16 mouse cellular contexts compared by ENCODE assay signal in genomic region chr3:38397615-38397956, GRCm38 (mm10).
A peak's percentile ranks its signal among the peaks of the same experiment; 100 is the strongest.
DNase-seq lines count a peak whose midpoint lies in the region; ATAC-seq and TF ChIP-seq lines count a peak whose summit lies in the region.
"Had no signal": no experiment of that assay in that cellular context is flagged by ENCODE, and none has a peak within 500 bp of the region (broad histone marks: within the 10 kb centered on the region; RNA-seq: fewer than 3 reads in every experiment).

No protein-coding gene starts in this region.

- no peak for TF ChIP-seq EP300 in stomach, postnatal 0 days (optimal IDR thresholded peaks at IDR 0.05)

- no peaks in the 10 kb centered on the region for H3K36me3 ChIP-seq in forebrain, embryonic 12.5 days (replicated peaks)
- H3K36me3 ChIP-seq in forebrain, embryonic 14.5 days (ENCODE audit: control insufficient read depth, insufficient read depth, low read length): no peaks in the 10 kb centered on the region
- no peaks in the 10 kb centered on the region for H3K36me3 ChIP-seq in stomach, embryonic 14.5 days (ENCODE audit: control insufficient read depth, insufficient read depth, low read length)
- no peaks in the 10 kb centered on the region for H3K36me3 ChIP-seq in stomach, postnatal 0 days (ENCODE audit: control insufficient read depth, insufficient read depth, low read length)
- H3K36me3 ChIP-seq in midbrain, embryonic 13.5 days: no peaks in the 10 kb centered on the region
- H3K36me3 ChIP-seq: limb, embryonic 12.5 days had no signal

- peak overlapping the region; percentile 54; the same call in 1 of the 2 replicates for H3K4me2 ChIP-seq in forebrain, embryonic 12.5 days
- no peak overlapping the region; the same call in 1 of the 2 replicates for H3K4me2 ChIP-seq in forebrain, embryonic 14.5 days (ENCODE audit: low read length)
- H3K4me2 ChIP-seq in stomach, embryonic 14.5 days (replicated peaks; ENCODE audit: low read depth, low read length): 0 out of 2 replicates have a peak overlapping the region, but pooled peaks have one; percentile 41
- no peak overlapping the region; the same call in 1 of the 2 replicates for H3K4me2 ChIP-seq in stomach, postnatal 0 days (replicated peaks; ENCODE audit: low read depth)
- H3K4me2 ChIP-seq in midbrain, embryonic 13.5 days (replicated peaks): peak overlapping the region; percentile 57

- H3K9ac ChIP-seq in forebrain, embryonic 12.5 days: no peak overlapping the region
- no peak overlapping the region for H3K9ac ChIP-seq in forebrain, embryonic 14.5 days (ENCODE audit: low read length)
- no peak overlapping the region for H3K9ac ChIP-seq in stomach, embryonic 14.5 days (replicated peaks; ENCODE audit: low read depth, low read length)
- H3K9ac ChIP-seq in stomach, postnatal 0 days (ENCODE audit: low read length): no peak overlapping the region
- no peak overlapping the region for H3K9ac ChIP-seq in midbrain, embryonic 13.5 days (replicated peaks)
- H3K9ac ChIP-seq: limb, embryonic 12.5 days had no signal

- H3K4me3 ChIP-seq in forebrain, embryonic 12.5 days (replicated peaks): no peak overlapping the region
- H3K4me3 ChIP-seq in forebrain, embryonic 14.5 days (ENCODE audit: low read depth, low read length): no peak overlapping the region
- no peak overlapping the region for H3K4me3 ChIP-seq in stomach, embryonic 14.5 days (ENCODE audit: low read depth, low read length)
- no peak overlapping the region for H3K4me3 ChIP-seq in stomach, postnatal 0 days (ENCODE audit: low read depth, low read length)
- no peak overlapping the region for H3K4me3 ChIP-seq in midbrain, embryonic 13.5 days (replicated peaks)
- H3K4me3 ChIP-seq: erythroblast, embryonic 14.5 days had no signal

- DNase-seq in forebrain, embryonic 14.5 days (ENCODE audit: low spot score): no peak
- DNase-seq in stomach, postnatal 0 days (ENCODE audit: low spot score): no peak
- no peak for DNase-seq in layer of hippocampus, adult 11-12 months (ENCODE audit: low spot score)
- DNase-seq in cerebellum, adult 8-10 months: no peak
- DNase-seq: adrenal gland, postnatal 25 days; gastrocnemius, postnatal 36 days; kidney, postnatal 10 days; lung, postnatal 14 days; right cerebral cortex, adult 18-20 months; thymus, postnatal 36 days had no signal

- H3K27ac ChIP-seq in forebrain, embryonic 12.5 days: no peak overlapping the region
- no peak overlapping the region for H3K27ac ChIP-seq in forebrain, embryonic 14.5 days (ENCODE audit: low read depth, low read length)
- no peak overlapping the region for H3K27ac ChIP-seq in stomach, embryonic 14.5 days (ENCODE audit: low read length)
- no peak overlapping the region for H3K27ac ChIP-seq in stomach, postnatal 0 days (replicated peaks)
- H3K27ac ChIP-seq in midbrain, embryonic 13.5 days: peak overlapping the region; percentile 27
- H3K27ac ChIP-seq: limb, embryonic 12.5 days had no signal

- peaks cover 12% of the 10 kb centered on the region for H3K4me1 ChIP-seq in forebrain, embryonic 12.5 days
- H3K4me1 ChIP-seq in forebrain, embryonic 14.5 days (ENCODE audit: control insufficient read depth, insufficient read depth, low read length): peaks cover 9% of the 10 kb centered on the region
- H3K4me1 ChIP-seq in stomach, embryonic 14.5 days (ENCODE audit: control insufficient read depth, insufficient read depth, low read length): peaks cover 4% of the 10 kb centered on the region; the same call in 1 of the 2 replicates
- 0 out of 2 replicates have a peak, but pooled peaks cover 2% of the 10 kb centered on the region for H3K4me1 ChIP-seq in stomach, postnatal 0 days (replicated peaks; ENCODE audit: control insufficient read depth, insufficient read depth)
- H3K4me1 ChIP-seq in midbrain, embryonic 13.5 days (replicated peaks): peaks cover 19% of the 10 kb centered on the region

- WGBS in forebrain, embryonic 12.5 days: 71% methylated on average over 13 of the region's 13 CpGs
- WGBS in forebrain, embryonic 14.5 days: 64% methylated on average over 13 of the region's 13 CpGs
- WGBS in stomach, embryonic 14.5 days: 73% methylated on average over 13 of the region's 13 CpGs
- 78% methylated on average over 13 of the region's 13 CpGs for WGBS in stomach, postnatal 0 days
- 70% methylated on average over 13 of the region's 13 CpGs for WGBS in midbrain, embryonic 13.5 days

- no peak for ATAC-seq in forebrain, embryonic 12.5 days (ENCODE audit: low FRiP score)
- no peak for ATAC-seq in forebrain, embryonic 14.5 days
- no peak for ATAC-seq in stomach, embryonic 14.5 days (ENCODE audit: insufficient number of reproducible peaks, insufficient read depth, low FRiP score, low read depth)
- no peak for ATAC-seq in stomach, postnatal 0 days (ENCODE audit: low FRiP score, low TSS enrichment)
- peak; percentile 51 for ATAC-seq in midbrain, embryonic 13.5 days
- no peak for ATAC-seq in megakaryocyte-erythroid progenitor cell, adult 5-6 weeks (replicated peaks; ENCODE audit: low FRiP score, low TSS enrichment, poor library complexity, severe bottlenecking)

- no peaks in the 10 kb centered on the region for H3K9me3 ChIP-seq in forebrain, embryonic 12.5 days
- no peaks in the 10 kb centered on the region for H3K9me3 ChIP-seq in forebrain, embryonic 14.5 days (replicated peaks; ENCODE audit: control insufficient read depth, low read length)
- no peaks in the 10 kb centered on the region for H3K9me3 ChIP-seq in stomach, embryonic 14.5 days (ENCODE audit: control insufficient read depth, low read depth, low read length)
- no peaks in the 10 kb centered on the region for H3K9me3 ChIP-seq in stomach, postnatal 0 days (ENCODE audit: control insufficient read depth, low read length)
- no peaks in the 10 kb centered on the region for H3K9me3 ChIP-seq in midbrain, embryonic 13.5 days
- H3K9me3 ChIP-seq: limb, embryonic 12.5 days had no signal

- peaks cover 11% of the 10 kb centered on the region for H3K27me3 ChIP-seq in forebrain, embryonic 12.5 days
- H3K27me3 ChIP-seq in forebrain, embryonic 14.5 days (replicated peaks; ENCODE audit: control insufficient read depth, insufficient read depth, low read length): no peaks in the 10 kb centered on the region
- H3K27me3 ChIP-seq in stomach, embryonic 14.5 days (ENCODE audit: control insufficient read depth, insufficient read depth, low read length): no peaks in the 10 kb centered on the region
- no peaks in the 10 kb centered on the region for H3K27me3 ChIP-seq in stomach, postnatal 0 days (ENCODE audit: control insufficient read depth, insufficient read depth, low read length)
- H3K27me3 ChIP-seq in midbrain, embryonic 13.5 days: peaks cover 26% of the 10 kb centered on the region; the same call in 1 of the 2 replicates

- no peak for TF ChIP-seq CTCF in stomach, postnatal 0 days (IDR thresholded peaks at IDR 0.05; ENCODE audit: low read depth)

Comparison
In these comparisons a context has a peak if more than half of its experiments do, and no peak if none do; other contexts are left out.
1. H3K4me2 ChIP-seq: peak in forebrain, embryonic 12.5 days (single experiment), stomach, embryonic 14.5 days (single experiment) and midbrain, embryonic 13.5 days (single experiment); none in forebrain, embryonic 14.5 days (single experiment) and stomach, postnatal 0 days (single experiment).